22 mouse cellular contexts compared by ENCODE assay signal in genomic region chr6:126783056-126783455, GRCm38 (mm10). TPM values are rescaled to one million over a fixed set of nuclear protein-coding genes. Genes with fewer than 3 reads are reported as not detected.
A peak's percentile ranks its signal among the peaks of the same experiment; 100 is the strongest.
DNase-seq lines count a peak whose midpoint lies in the region; ATAC-seq and TF ChIP-seq lines count a peak whose summit lies in the region.
"Had no signal": no experiment of that assay in that cellular context is flagged by ENCODE, and none has a peak within 500 bp of the region (broad histone marks: within the 10 kb centered on the region; RNA-seq: fewer than 3 reads in every experiment).

No protein-coding gene starts in this region.

- TF ChIP-seq CTCF in cerebellum, adult 2 months (IDR thresholded peaks at IDR 0.05; ENCODE audit: borderline replicate concordance, insufficient read depth, low read depth, low read length): no peak

- H3K4me3 ChIP-seq in cerebellum, adult 2 months (replicated peaks; ENCODE audit: insufficient read depth, low read depth, low read length): no peak overlapping the region

- no peaks in the 10 kb centered on the region; the same call in 1 of the 2 replicates for H3K27me3 ChIP-seq in cerebellum, adult 2 months (ENCODE audit: control insufficient read depth, insufficient read depth, low read length)

- ATAC-seq in cerebellum, adult (ENCODE audit: insufficient number of reproducible peaks, low FRiP score, low TSS enrichment): no peak
- ATAC-seq: activated CD4-positive, CD25-positive, alpha-beta regulatory T cell, adult 4 months; CD4-positive, CD25-positive, alpha-beta regulatory T cell, adult 4 months; Patski had no signal

- WGBS in cerebellum, adult 2 months: 13% methylated on average over 1 of the region's 1 CpGs

- peak; percentile 13 to 51 for DNase-seq in cerebellum, adult 2 months
- peak; percentile 66 to 70 for DNase-seq in cerebellum, postnatal 10 days
- no peak for DNase-seq in cerebellum, postnatal 4 days (ENCODE audit: low spot score in 2 of 2)
- DNase-seq in cerebellum, postnatal 14 days: peak; percentile 62 to 64
- no peak for DNase-seq in cerebellum, adult 11 months
- peak; percentile 22 to 65 for DNase-seq in cerebellum, postnatal 25 days
- no peak for DNase-seq in cerebellum, adult 11-12 months
- DNase-seq: adrenal gland, adult 2 months; adrenal gland, adult 8-10 months; adrenal gland, postnatal 10 days; adrenal gland, postnatal 14 days; adrenal gland, postnatal 25 days; adrenal gland, postnatal 36 days; B cell, adult 2 months; cerebellum, adult 18-20 months; cerebellum, adult 8-10 months; cerebellum, adult 9-10 months had no signal

- no peak for TF ChIP-seq POLR2A in cerebellum, adult 2 months (IDR thresholded peaks at IDR 0.05; ENCODE audit: borderline replicate concordance, insufficient read depth, low read length)

- no peak overlapping the region for H3K27ac ChIP-seq in cerebellum, adult 2 months (ENCODE audit: insufficient read depth, low read length)

- H3K4me1 ChIP-seq in cerebellum, adult 2 months (ENCODE audit: control insufficient read depth, insufficient read depth, low read length): peaks cover 16% of the 10 kb centered on the region

RNA-seq across cellular contexts. Expression of gene Kcna6, which starts 42.6 kb away (rescaled TPM):
- polyA plus RNA-seq in cerebellum, adult 2 months (2012; rRNA removed): 44.2 and 47.3 TPM in 2 replicates
- polyA plus RNA-seq: activated CD4-positive, CD25-positive, alpha-beta regulatory T cell, adult 4 months; CD4-positive, CD25-positive, alpha-beta regulatory T cell, adult 4 months; G1E had no signal

Comparison
In these comparisons a context has a peak if more than half of its experiments do, and no peak if none do; other contexts are left out.
1. DNase-seq: peak in cerebellum, adult 2 months (2 of 2), cerebellum, postnatal 10 days (2 of 2), cerebellum, postnatal 14 days (2 of 2) and cerebellum, postnatal 25 days (2 of 2); none in cerebellum, postnatal 4 days (0 of 2), cerebellum, adult 11 months (single experiment) and cerebellum, adult 11-12 months (single experiment).